Mouse (Mus musculus): ENCODE measurements around the gene Gm11077.

DNA sequence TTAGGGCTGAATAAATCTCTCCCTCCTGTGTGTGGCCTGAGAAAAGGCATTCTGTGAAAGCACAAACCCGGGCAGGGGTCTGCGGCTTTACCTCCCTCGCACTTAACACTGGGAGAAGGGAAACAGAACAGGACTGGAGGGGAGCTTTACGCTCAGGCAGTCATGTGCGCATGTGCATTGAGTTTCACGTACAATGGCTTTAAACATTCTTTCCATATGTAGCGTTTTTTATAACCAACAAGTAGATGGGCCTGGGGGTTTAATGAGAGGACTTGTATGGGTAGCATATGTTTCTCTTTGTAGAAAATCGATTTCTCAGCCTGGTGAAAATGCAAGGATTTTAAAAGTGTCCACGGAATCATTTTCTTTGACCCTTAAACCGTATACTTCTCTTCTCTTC is 24.0 kb upstream of the Gm11077 start:
- TF ChIP-seq GATA1 (IDR thresholded peaks at IDR 0.05; ENCODE audit: borderline replicate concordance, low read length) (no peak), FLI1 (IDR thresholded peaks at IDR 0.05; ENCODE audit: low read length) (no peak)

Data from megakaryocyte, embryonic 14.5 days (primary cell).